Mouse (Mus musculus) hindbrain, embryonic 11.5 days (tissue): ENCODE data around the gene Gsk3b. TPM values are rescaled to one million over a fixed set of nuclear protein-coding genes. Genes with fewer than 3 reads are reported as not detected.

Experiments
- ATAC-seq: fragments of 200-750 bp; cut with Nextera tagmentation; 2 replicates; pipeline ENCODE4 v1.8.0; 2017; ENCODE audit warnings: mild to moderate bottlenecking, moderate TSS enrichment, moderate library complexity; ENCODE audit not compliant: low FRiP score
- DNase-seq: peaks from one replicate; pipeline ENCODE4 v3.0.0-alpha.2; 2015; ENCODE audit warnings: low spot score
- H3K27ac ChIP-seq: fragments of 300-500 bp; sonication (generic); 2 replicates; pipeline ENCODE4 v1.5.1; 2014; ENCODE audit warnings: mild to moderate bottlenecking, low read depth, low read length
- H3K27me3 ChIP-seq: fragments of 300-500 bp; sonication (generic); 2 replicates; pipeline ENCODE4 v1.6.1; 2014; ENCODE audit warnings: mild to moderate bottlenecking, low read length, moderate library complexity, mixed read lengths; ENCODE audit not compliant: control insufficient read depth, insufficient read depth
- H3K36me3 ChIP-seq: fragments of 300-500 bp; sonication (generic); 2 replicates; pipeline ENCODE4 v1.6.1; 2014; ENCODE audit warnings: mild to moderate bottlenecking, low read length, moderate library complexity, mixed read lengths; ENCODE audit not compliant: control insufficient read depth, insufficient read depth
- H3K4me1 ChIP-seq: fragments of 300-500 bp; sonication (generic); replicated peaks from 2 replicates; pipeline ENCODE4 v1.6.1; 2014; ENCODE audit warnings: low read length, mixed read lengths; ENCODE audit not compliant: control insufficient read depth, insufficient read depth
- H3K4me2 ChIP-seq: fragments of 300-500 bp; sonication (generic); replicated peaks from 2 replicates; pipeline ENCODE4 v1.6.1; 2014; ENCODE audit warnings: mild to moderate bottlenecking, low read depth, low read length
- H3K4me3 ChIP-seq: fragments of 300-500 bp; sonication (generic); 2 replicates; pipeline ENCODE4 v1.5.1; 2014; ENCODE audit warnings: low read depth, low read length
- H3K9ac ChIP-seq: fragments of 300-500 bp; sonication (generic); 2 replicates; pipeline ENCODE4 v1.6.1; 2014; ENCODE audit warnings: low read depth, low read length
- H3K9me3 ChIP-seq: fragments of 300-500 bp; sonication (generic); 2 replicates; pipeline ENCODE4 v1.6.1; 2016; ENCODE audit warnings: low read length; ENCODE audit not compliant: control insufficient read depth
- WGBS: fragments of 180-500 bp; shearing (Covaris S2); extraction: QIAGEN DNeasy Blood & Tissue Kit; methylation state at CpG from one replicate; pipeline ENCODE4 v1.1.7; 2014; 5-methylcytosine and 5-hydroxymethylcytosine counted together
- polyA plus RNA-seq: library from polyadenylated mRNA; unstranded; fragments of >200 nt; fragmentation: Nextera tagmentation; extraction: Ambion mirVana; gene quantifications from 2 replicates; pipeline ENCODE4 v1.2.1, GENCODE M21; 2014

Gsk3b gene
- polyA plus RNA-seq, 1 experiment from 2014 or later = 172 TPM

DNA sequence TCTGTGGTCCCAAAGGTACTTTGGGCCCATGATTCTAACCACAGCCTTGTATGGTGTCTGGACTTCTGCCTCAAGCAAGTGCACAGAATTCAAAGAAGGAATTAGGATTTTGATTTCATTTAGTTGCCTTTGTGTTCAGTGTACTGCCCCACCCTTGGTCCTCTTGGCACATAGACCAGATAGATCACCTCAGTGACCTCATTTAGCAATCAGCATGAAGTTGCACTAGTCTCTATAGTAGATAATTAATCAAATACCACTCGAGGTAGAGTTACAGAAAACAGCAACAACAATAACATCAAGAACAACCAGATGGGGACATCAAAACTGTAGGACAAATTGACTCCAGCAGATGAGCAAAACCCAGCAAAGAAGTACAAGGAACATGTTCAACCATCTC, 8.6 kb upstream of the Gsk3b start:
- Histone ChIP-seq H3K27ac (no peak overlapping the region), H3K4me1 (no peaks in the 10 kb centered on the region), H3K4me3 (no peak overlapping the region), H3K36me3 (no peaks in the 10 kb centered on the region), H3K9ac (no peak overlapping the region), H3K9me3 (no peaks in the 10 kb centered on the region), H3K4me2 (no peak overlapping the region), H3K27me3 (no peaks in the 10 kb centered on the region)
- WGBS = 66% methylated on average over 1 of the region's 1 CpGs
- no peak for ATAC-seq
- no peak for DNase-seq

DNA sequence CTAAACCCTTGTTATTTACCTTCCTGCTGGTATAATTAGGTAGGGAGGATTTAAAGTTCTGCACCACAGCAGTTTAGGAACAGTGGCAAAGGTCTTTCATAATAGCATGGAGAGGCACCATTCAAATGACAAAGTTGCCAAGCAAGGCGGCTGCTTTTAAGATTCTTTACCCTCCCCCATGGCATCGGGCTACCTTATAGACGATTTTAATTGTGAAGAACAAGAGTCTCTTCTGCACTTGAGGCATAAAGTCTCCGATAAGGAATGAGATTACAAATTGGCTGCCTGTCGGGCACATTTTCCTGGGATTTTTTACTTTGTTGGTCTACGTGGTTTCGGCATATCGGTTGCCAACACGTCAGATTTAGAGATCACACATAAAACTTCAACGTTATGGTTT, 1.6 kb upstream of the Gsk3b start:
- H3K9me3 ChIP-seq = no peaks in the 10 kb centered on the region
- ATAC-seq = no peak
- H3K27ac ChIP-seq = peak overlapping the region; percentile 98
- no peaks in the 10 kb centered on the region for H3K36me3 ChIP-seq
- peak overlapping the region; percentile 61 for H3K4me2 ChIP-seq
- DNase-seq = peak; percentile 41
- H3K9ac ChIP-seq = peak overlapping the region; percentile 74
- WGBS = 43% methylated on average over 10 of the region's 10 CpGs
- no peaks in the 10 kb centered on the region for H3K27me3 ChIP-seq
- peaks cover 2% of the 10 kb centered on the region; the same call in 1 of the 2 replicates for H3K4me1 ChIP-seq
- peak overlapping the region; percentile 98 for H3K4me3 ChIP-seq

GRCm38 (mm10) chr16:38087645-38088125, 1.1 kb upstream of the Gsk3b start:
- peak overlapping the region; percentile 98 for H3K4me3 ChIP-seq
- WGBS = 5% methylated on average over 11 of the region's 11 CpGs
- peak overlapping the region; percentile 98 for H3K27ac ChIP-seq
- peak overlapping the region; percentile 61 for H3K4me2 ChIP-seq
- peak; percentile 66 for DNase-seq
- H3K36me3 ChIP-seq = no peaks in the 10 kb centered on the region
- peaks cover 2% of the 10 kb centered on the region; the same call in 1 of the 2 replicates for H3K4me1 ChIP-seq
- no peaks in the 10 kb centered on the region for H3K9me3 ChIP-seq
- H3K27me3 ChIP-seq = no peaks in the 10 kb centered on the region
- peak; percentile 0; the same call in 1 of the 2 replicates for ATAC-seq
- H3K9ac ChIP-seq = peak overlapping the region; percentile 74

DNA sequence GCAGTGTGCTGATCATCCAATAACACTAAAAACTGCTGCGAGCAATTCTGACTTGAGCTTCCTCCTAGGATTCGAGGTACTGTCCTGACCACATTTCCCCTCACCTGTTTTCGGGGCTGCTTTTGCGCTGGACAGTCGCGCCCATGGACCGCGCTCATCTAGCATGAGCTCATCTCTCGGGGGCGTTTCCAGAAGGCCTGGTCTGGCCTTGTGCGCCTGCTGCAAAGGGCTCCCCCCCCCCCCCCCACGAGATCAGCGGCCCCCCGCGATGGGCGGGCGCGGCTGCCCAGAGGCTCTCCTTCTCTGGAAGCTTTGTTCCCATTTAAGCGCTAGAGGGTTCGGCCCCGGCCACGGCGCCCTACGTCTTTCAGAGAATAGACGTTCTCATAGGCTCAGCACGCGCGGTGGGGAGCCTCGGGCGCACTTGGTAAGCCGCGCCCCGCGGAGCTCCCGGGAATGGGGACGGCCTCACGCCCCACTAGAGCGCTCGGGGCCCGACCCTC, 624 bp upstream of the Gsk3b start:
- Histone ChIP-seq H3K27ac (peak overlapping the region; percentile 98), H3K4me3 (peak overlapping the region; percentile 98), H3K27me3 (no peaks in the 10 kb centered on the region), H3K4me2 (peak overlapping the region; percentile 61), H3K36me3 (no peaks in the 10 kb centered on the region), H3K9ac (peak overlapping the region; percentile 74), H3K9me3 (no peaks in the 10 kb centered on the region), H3K4me1 (peaks cover 2% of the 10 kb centered on the region; the same call in 1 of the 2 replicates)
- peak; percentile 45 for ATAC-seq
- WGBS = under 1% methylated on average over 33 of the region's 40 CpGs
- DNase-seq = peak; percentile 82

GRCm38 (mm10) chr16:38089447-38090170, 808 bp downstream of the Gsk3b start:
- H3K27me3 ChIP-seq = no peaks in the 10 kb centered on the region
- peak; percentile 77 for DNase-seq
- peak overlapping the region; percentile 98 for H3K27ac ChIP-seq
- under 1% methylated on average over 53 of the region's 76 CpGs for WGBS
- ATAC-seq = no peak; the same call in 1 of the 2 replicates
- H3K4me1 ChIP-seq = peaks cover 2% of the 10 kb centered on the region; the same call in 1 of the 2 replicates
- H3K4me2 ChIP-seq = peak overlapping the region; percentile 21; the same call in 1 of the 2 replicates
- no peaks in the 10 kb centered on the region for H3K36me3 ChIP-seq
- H3K4me3 ChIP-seq = peak overlapping the region; percentile 98
- H3K9ac ChIP-seq = peak overlapping the region; percentile 98
- no peaks in the 10 kb centered on the region for H3K9me3 ChIP-seq

GRCm38 (mm10) chr16:38090341-38091005, 1.7 kb downstream of the Gsk3b start:
- WGBS = 0% methylated on average over 17 of the region's 17 CpGs
- Histone ChIP-seq H3K27ac (peak overlapping the region; percentile 98), H3K4me2 (peak overlapping the region; percentile 77), H3K27me3 (no peaks in the 10 kb centered on the region), H3K9me3 (no peaks in the 10 kb centered on the region), H3K4me3 (peak overlapping the region; percentile 98), H3K9ac (peak overlapping the region; percentile 98), H3K4me1 (peaks cover 2% of the 10 kb centered on the region; the same call in 1 of the 2 replicates), H3K36me3 (no peaks in the 10 kb centered on the region)
- no peak for ATAC-seq
- DNase-seq = peak; percentile 53

- 1% methylated on average over 5 of the region's 5 CpGs for WGBS
- H3K4me2 ChIP-seq = peak overlapping the region; percentile 77
- H3K4me1 ChIP-seq = peaks cover 2% of the 10 kb centered on the region; the same call in 1 of the 2 replicates
- ATAC-seq (no peak), DNase-seq (no peak)
- H3K27me3 ChIP-seq = no peaks in the 10 kb centered on the region
- no peaks in the 10 kb centered on the region for H3K9me3 ChIP-seq
- H3K9ac ChIP-seq = peak overlapping the region; percentile 98
- peak overlapping the region; percentile 98 for H3K4me3 ChIP-seq
- peak overlapping the region; percentile 98; the same call in 1 of the 2 replicates for H3K27ac ChIP-seq
- no peaks in the 10 kb centered on the region for H3K36me3 ChIP-seq
Observed at GRCm38 (mm10) chr16:38091041-38091440, 2.2 kb downstream of the Gsk3b start.

GRCm38 (mm10) chr16:38091706-38092105, 2.9 kb downstream of the Gsk3b start:
- Histone ChIP-seq H3K27me3 (no peaks in the 10 kb centered on the region), H3K9ac (peak overlapping the region; percentile 46), H3K9me3 (no peaks in the 10 kb centered on the region), H3K4me3 (peak overlapping the region; percentile 98), H3K36me3 (no peaks in the 10 kb centered on the region), H3K4me1 (peaks cover 1% of the 10 kb centered on the region; the same call in 1 of the 2 replicates), H3K27ac (no peak overlapping the region), H3K4me2 (peak overlapping the region; percentile 77)
- DNase-seq (no peak), ATAC-seq (no peak)
- 30% methylated on average over 5 of the region's 5 CpGs for WGBS
